Mouse (Mus musculus) olfactory bulb, adult 2 months (tissue): ENCODE data around the gene Cobl.

Experiments
- CTCF ChIP-seq: fragments of 200-500 bp; IDR thresholded peaks from 2 replicates; pipeline ENCODE4 v1.5.1; 2012; ENCODE audit warnings: low read depth, mild to moderate bottlenecking, low read length, moderate library complexity; ENCODE audit not compliant: insufficient read depth
- POLR2A ChIP-seq: fragments of 200-500 bp; IDR thresholded peaks from 2 replicates; pipeline ENCODE4 v1.6.1; 2012; ENCODE audit warnings: mild to moderate bottlenecking, low read depth, low read length, moderate library complexity; ENCODE audit not compliant: insufficient read depth

- TF ChIP-seq CTCF, result no peak
- TF ChIP-seq POLR2A, result no peak
Measured at GRCm38 (mm10) chr11:12443614-12444013, 21.1 kb downstream of the Cobl start.
